9 mouse cellular contexts compared by ENCODE assay signal in the genomic region with DNA sequence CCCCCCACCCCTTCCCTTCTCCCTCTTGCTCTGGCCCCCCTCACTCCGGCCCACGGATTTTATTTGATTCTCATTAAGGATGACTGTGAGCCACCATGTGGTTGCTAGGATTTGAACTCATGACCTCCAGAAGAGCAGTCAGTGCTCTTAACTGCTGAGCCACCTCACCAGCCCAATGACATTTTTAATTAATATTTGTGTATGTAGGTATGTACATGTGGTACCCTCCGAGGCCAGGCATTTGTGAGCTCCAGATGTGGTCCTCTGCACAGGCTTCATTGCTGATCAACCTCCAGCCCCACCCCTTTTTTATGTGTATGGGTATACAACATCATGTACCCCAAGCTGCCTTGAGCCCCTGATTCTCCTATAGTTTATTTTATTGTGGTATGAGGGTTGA. TPM values are rescaled to one million over a fixed set of nuclear protein-coding genes. Genes with fewer than 3 reads are reported as not detected.
A peak's percentile ranks its signal among the peaks of the same experiment; 100 is the strongest.
DNase-seq lines count a peak whose midpoint lies in the region; ATAC-seq and TF ChIP-seq lines count a peak whose summit lies in the region.
"Had no signal": no experiment of that assay in that cellular context is flagged by ENCODE, and none has a peak within 500 bp of the region (broad histone marks: within the 10 kb centered on the region; RNA-seq: fewer than 3 reads in every experiment).

No protein-coding gene starts in this region.

- DNase-seq in kidney, adult 8-10 months, result no peak
- no peak for DNase-seq in embryonic facial prominence, embryonic 14.5 days (ENCODE audit: low spot score)
- no peak for DNase-seq in midbrain, postnatal 0 days (ENCODE audit: low spot score)
- DNase-seq in Muller cell, postnatal 12 days (ENCODE audit: inconsistent ontology term), result no peak
- no peak for DNase-seq in layer of hippocampus, adult 8-10 months (ENCODE audit: low spot score in 2 of 2)
- DNase-seq: lung, adult 2 months had no signal

- WGBS in kidney, embryonic 15.5 days, result 72% methylated on average over 3 of the region's 3 CpGs
- WGBS in embryonic facial prominence, embryonic 14.5 days, result 65% methylated on average over 3 of the region's 3 CpGs
- WGBS in intestine, embryonic 15.5 days, result 58% methylated on average over 3 of the region's 3 CpGs
- WGBS in midbrain, postnatal 0 days, result 72% methylated on average over 3 of the region's 3 CpGs

- TF ChIP-seq CTCF in midbrain, postnatal 0 days (IDR thresholded peaks at IDR 0.05), result no peak

- H3K36me3 ChIP-seq in kidney, embryonic 15.5 days, result peaks cover 31% of the 10 kb centered on the region
- H3K36me3 ChIP-seq in embryonic facial prominence, embryonic 14.5 days (ENCODE audit: control insufficient read depth, insufficient read depth, low read length), result peaks cover 36% of the 10 kb centered on the region
- peaks cover 4% of the 10 kb centered on the region; the same call in 1 of the 2 replicates for H3K36me3 ChIP-seq in intestine, embryonic 15.5 days
- peaks cover 8% of the 10 kb centered on the region; the same call in 1 of the 2 replicates for H3K36me3 ChIP-seq in midbrain, postnatal 0 days (ENCODE audit: insufficient read depth, low read length)

- no peak for ATAC-seq in kidney, embryonic 15.5 days (replicated peaks; ENCODE audit: low FRiP score)
- ATAC-seq in embryonic facial prominence, embryonic 14.5 days (ENCODE audit: low read depth), result no peak
- ATAC-seq in intestine, embryonic 15.5 days, result no peak
- no peak for ATAC-seq in midbrain, postnatal 0 days (ENCODE audit: low FRiP score)
- no peak for ATAC-seq in frontal cortex, adult (ENCODE audit: low TSS enrichment)

- H3K9me3 ChIP-seq in kidney, embryonic 15.5 days (replicated peaks), result no peaks in the 10 kb centered on the region
- no peaks in the 10 kb centered on the region for H3K9me3 ChIP-seq in embryonic facial prominence, embryonic 14.5 days (ENCODE audit: control insufficient read depth, low read length)
- H3K9me3 ChIP-seq in intestine, embryonic 15.5 days, result no peaks in the 10 kb centered on the region
- H3K9me3 ChIP-seq in midbrain, postnatal 0 days (ENCODE audit: low read length), result no peaks in the 10 kb centered on the region

- no peak overlapping the region for H3K9ac ChIP-seq in kidney, embryonic 15.5 days
- 0 out of 2 replicates have a peak overlapping the region, but pooled peaks have one; percentile 34 for H3K9ac ChIP-seq in embryonic facial prominence, embryonic 14.5 days (ENCODE audit: low read depth, low read length)
- peak overlapping the region; percentile 17; the same call in 1 of the 2 replicates for H3K9ac ChIP-seq in intestine, embryonic 15.5 days
- H3K9ac ChIP-seq in midbrain, postnatal 0 days (replicated peaks; ENCODE audit: low read length, poor library complexity, severe bottlenecking), result 0 out of 2 replicates have a peak overlapping the region, but pooled peaks have one; percentile 8

- H3K4me3 ChIP-seq in kidney, embryonic 15.5 days (replicated peaks), result peak overlapping the region; percentile 28
- H3K4me3 ChIP-seq in embryonic facial prominence, embryonic 14.5 days (ENCODE audit: low read depth, low read length), result peak overlapping the region; percentile 21
- 0 out of 2 replicates have a peak overlapping the region, but pooled peaks have one; percentile 9 for H3K4me3 ChIP-seq in intestine, embryonic 15.5 days (replicated peaks)
- no peak overlapping the region for H3K4me3 ChIP-seq in midbrain, postnatal 0 days (ENCODE audit: low read depth, low read length)

- H3K27me3 ChIP-seq in kidney, embryonic 15.5 days, result no peaks in the 10 kb centered on the region
- no peaks in the 10 kb centered on the region for H3K27me3 ChIP-seq in embryonic facial prominence, embryonic 14.5 days (replicated peaks; ENCODE audit: control insufficient read depth, insufficient read depth, low read length)
- H3K27me3 ChIP-seq in intestine, embryonic 15.5 days (replicated peaks), result no peaks in the 10 kb centered on the region
- no peaks in the 10 kb centered on the region for H3K27me3 ChIP-seq in midbrain, postnatal 0 days (ENCODE audit: insufficient read depth, low read length)

- H3K4me1 ChIP-seq in kidney, embryonic 15.5 days, result peaks cover 35% of the 10 kb centered on the region
- H3K4me1 ChIP-seq in embryonic facial prominence, embryonic 14.5 days (ENCODE audit: control insufficient read depth, insufficient read depth, low read length), result peaks cover 18% of the 10 kb centered on the region
- peaks cover 13% of the 10 kb centered on the region for H3K4me1 ChIP-seq in intestine, embryonic 15.5 days (replicated peaks)
- peaks cover 5% of the 10 kb centered on the region for H3K4me1 ChIP-seq in midbrain, postnatal 0 days (ENCODE audit: insufficient read depth, low read length)

- peak overlapping the region; percentile 47 for H3K4me2 ChIP-seq in kidney, embryonic 15.5 days
- H3K4me2 ChIP-seq in embryonic facial prominence, embryonic 14.5 days (ENCODE audit: low read depth, low read length), result peak overlapping the region; percentile 71
- peak overlapping the region; percentile 46 for H3K4me2 ChIP-seq in intestine, embryonic 15.5 days (replicated peaks)
- H3K4me2 ChIP-seq in midbrain, postnatal 0 days (ENCODE audit: low read depth, low read length, poor library complexity, severe bottlenecking), result peak overlapping the region; percentile 59

- no peak overlapping the region for H3K27ac ChIP-seq in kidney, embryonic 15.5 days
- no peak overlapping the region for H3K27ac ChIP-seq in embryonic facial prominence, embryonic 14.5 days (replicated peaks; ENCODE audit: low read depth, low read length)
- H3K27ac ChIP-seq in intestine, embryonic 15.5 days, result no peak overlapping the region
- no peak overlapping the region for H3K27ac ChIP-seq in midbrain, postnatal 0 days (ENCODE audit: low read depth, low read length)

RNA-seq across cellular contexts. Expression of a gene that starts 4.0 kb away (rescaled TPM):
- polyA plus RNA-seq in kidney, embryonic 15.5 days (2015; fragmentation: Nextera tagmentation; extraction: Ambion mirVana), result 36.3 and 42.8 TPM in 2 replicates
- polyA plus RNA-seq in embryonic facial prominence, embryonic 14.5 days (2014; fragmentation: Nextera tagmentation; extraction: Ambion mirVana), result 39.1 and 40.8 TPM in 2 replicates
- 40.7 and 45.7 TPM in 2 replicates for polyA plus RNA-seq in intestine, embryonic 15.5 days (2015; fragmentation: Nextera tagmentation; extraction: Ambion mirVana)
- 14.3 and 19.2 TPM in 2 replicates for total RNA-seq in midbrain, postnatal 0 days (2014; rRNA removed)
- 23.2 and 23.7 TPM in 2 replicates for polyA plus RNA-seq in midbrain, postnatal 0 days (2015; fragmentation: Nextera tagmentation; extraction: Ambion mirVana)
- total RNA-seq in layer of hippocampus, adult 8-10 months (2022), result 10 to 100 TPM; 36.7 to 46.4 (median 37.5) TPM

RNA-seq across cellular contexts. Expression of a gene that starts 22.4 kb away (rescaled TPM):
- 79.3 and 82.0 TPM in 2 replicates for polyA plus RNA-seq in kidney, embryonic 15.5 days (2015; fragmentation: Nextera tagmentation; extraction: Ambion mirVana)
- polyA plus RNA-seq in embryonic facial prominence, embryonic 14.5 days (2014; fragmentation: Nextera tagmentation; extraction: Ambion mirVana), result 64.1 and 75.1 TPM in 2 replicates
- 68.3 and 71.4 TPM in 2 replicates for polyA plus RNA-seq in intestine, embryonic 15.5 days (2015; fragmentation: Nextera tagmentation; extraction: Ambion mirVana)
- 124 and 133 TPM in 2 replicates for total RNA-seq in midbrain, postnatal 0 days (2014; rRNA removed)
- 115 and 122 TPM in 2 replicates for polyA plus RNA-seq in midbrain, postnatal 0 days (2015; fragmentation: Nextera tagmentation; extraction: Ambion mirVana)
- total RNA-seq in layer of hippocampus, adult 8-10 months (2022), result 10 to 100 TPM; 72.9 to 81.7 (median 77.2) TPM

RNA-seq across cellular contexts. Expression of a gene that starts 29.1 kb away (rescaled TPM):
- polyA plus RNA-seq in kidney, embryonic 15.5 days (2015; fragmentation: Nextera tagmentation; extraction: Ambion mirVana), result 0.16 TPM in 1 of 2 replicates, not detected in the other
- polyA plus RNA-seq in embryonic facial prominence, embryonic 14.5 days (2014; fragmentation: Nextera tagmentation; extraction: Ambion mirVana), result not detected in 2 replicates
- polyA plus RNA-seq in intestine, embryonic 15.5 days (2015; fragmentation: Nextera tagmentation; extraction: Ambion mirVana), result not detected in 2 replicates
- 2.0 TPM in 1 of 2 replicates, not detected in the other for total RNA-seq in midbrain, postnatal 0 days (2014; rRNA removed)
- polyA plus RNA-seq in midbrain, postnatal 0 days (2015; fragmentation: Nextera tagmentation; extraction: Ambion mirVana), result 0.12 TPM in 1 of 2 replicates, not detected in the other
- total RNA-seq in layer of hippocampus, adult 8-10 months (2022), result not detected
- polyA plus RNA-seq: lung, adult 2 months had no signal

RNA-seq across cellular contexts. Expression of a gene that starts 32.0 kb away (rescaled TPM):
- 989 and 1,038 TPM in 2 replicates for polyA plus RNA-seq in kidney, embryonic 15.5 days (2015; fragmentation: Nextera tagmentation; extraction: Ambion mirVana)
- polyA plus RNA-seq in embryonic facial prominence, embryonic 14.5 days (2014; fragmentation: Nextera tagmentation; extraction: Ambion mirVana), result 906 and 942 TPM in 2 replicates
- polyA plus RNA-seq in intestine, embryonic 15.5 days (2015; fragmentation: Nextera tagmentation; extraction: Ambion mirVana), result 1,028 and 1,048 TPM in 2 replicates
- total RNA-seq in midbrain, postnatal 0 days (2014; rRNA removed), result 194 and 214 TPM in 2 replicates
- polyA plus RNA-seq in midbrain, postnatal 0 days (2015; fragmentation: Nextera tagmentation; extraction: Ambion mirVana), result 305 and 331 TPM in 2 replicates
- total RNA-seq in layer of hippocampus, adult 8-10 months (2022), result 100 to 1,000 TPM; 196 to 459 (median 340) TPM

RNA-seq across cellular contexts. Expression of a gene that starts 48.7 kb away (rescaled TPM):
- 81.3 and 84.6 TPM in 2 replicates for polyA plus RNA-seq in kidney, embryonic 15.5 days (2015; fragmentation: Nextera tagmentation; extraction: Ambion mirVana)
- polyA plus RNA-seq in embryonic facial prominence, embryonic 14.5 days (2014; fragmentation: Nextera tagmentation; extraction: Ambion mirVana), result 87.2 and 92.3 TPM in 2 replicates
- polyA plus RNA-seq in intestine, embryonic 15.5 days (2015; fragmentation: Nextera tagmentation; extraction: Ambion mirVana), result 69.5 and 73.0 TPM in 2 replicates
- 89.2 and 107 TPM in 2 replicates for total RNA-seq in midbrain, postnatal 0 days (2014; rRNA removed)
- polyA plus RNA-seq in midbrain, postnatal 0 days (2015; fragmentation: Nextera tagmentation; extraction: Ambion mirVana), result 74.4 and 87.9 TPM in 2 replicates
- 100 to 1,000 TPM in 2 of 4 experiments, 10 to 100 TPM in 2; 84.9 to 115 (median 99.1) TPM for total RNA-seq in layer of hippocampus, adult 8-10 months (2022)
